Mouse (Mus musculus) kidney, postnatal 4 days (tissue): ENCODE data around the gene Gfer.

ENCODE experiments used
- DNase-seq, 2 experiments: peaks; one replicate each; pipeline ENCODE4 v3.0.0; 2021; ENCODE audit warnings: mixed read lengths in 2 of 2

Gene Gfer

GRCm38 (mm10) chr17:24647493-24647892 lies 48.5 kb downstream of the Gfer start:
- peak in 1 of 2 experiments; percentile 31 for DNase-seq

GRCm38 (mm10) chr17:24646381-24646780 lies 49.6 kb downstream of the Gfer start:
- DNase-seq = no peak

- peak in 1 of 2 experiments; percentile 41 for DNase-seq
Measured at GRCm38 (mm10) chr17:24645916-24646315, 50.0 kb downstream of the Gfer start.

GRCm38 (mm10) chr17:24644875-24645721 lies 50.9 kb downstream of the Gfer start:
- peak; percentile 59 to 72 for DNase-seq

- peak; percentile 61 to 75 for DNase-seq
Measured at GRCm38 (mm10) chr17:24644030-24644715, 51.8 kb downstream of the Gfer start.
